Mouse (Mus musculus): Measurements from ENCODE around the gene Blm.
A peak's percentile ranks its signal among the peaks of the same experiment; 100 is the strongest.

Blm gene

GRCm38 (mm10) chr7:80439032-80439760, 95.7 kb downstream of the Blm start:
- DNase-seq (ENCODE audit: low spot score), result no peak

- no peak for DNase-seq (ENCODE audit: low spot score)
Observed at GRCm38 (mm10) chr7:80436571-80436970, 98.3 kb downstream of the Blm start.

- peak; percentile 51 for DNase-seq (ENCODE audit: low spot score)
Observed at GRCm38 (mm10) chr7:80435594-80435993, 99.3 kb downstream of the Blm start.

GRCm38 (mm10) chr7:80429661-80430060, 105.3 kb downstream of the Blm start:
- DNase-seq (ENCODE audit: low spot score), result no peak

GRCm38 (mm10) chr7:80427730-80428129, 107.2 kb downstream of the Blm start:
- no peak for DNase-seq (ENCODE audit: low spot score)

- no peak for DNase-seq (ENCODE audit: low spot score)
Observed at GRCm38 (mm10) chr7:80426363-80426762, 108.6 kb downstream of the Blm start.

GRCm38 (mm10) chr7:80424722-80425121, 110.2 kb downstream of the Blm start:
- no peak for DNase-seq (ENCODE audit: low spot score)

GRCm38 (mm10) chr7:80422759-80423480, 112.0 kb downstream of the Blm start:
- DNase-seq (ENCODE audit: low spot score), result no peak

GRCm38 (mm10) chr7:80421576-80421975, 113.3 kb downstream of the Blm start:
- DNase-seq (ENCODE audit: low spot score), result no peak

GRCm38 (mm10) chr7:80420586-80420985, 114.3 kb downstream of the Blm start:
- no peak for DNase-seq (ENCODE audit: low spot score)

GRCm38 (mm10) chr7:80419278-80419677, 115.6 kb downstream of the Blm start:
- DNase-seq (ENCODE audit: low spot score), result no peak

GRCm38 (mm10) chr7:80418036-80418435, 116.9 kb downstream of the Blm start:
- no peak for DNase-seq (ENCODE audit: low spot score)

GRCm38 (mm10) chr7:80417601-80418000, 117.3 kb downstream of the Blm start:
- no peak for DNase-seq (ENCODE audit: low spot score)

- no peak for DNase-seq (ENCODE audit: low spot score)
Observed at GRCm38 (mm10) chr7:80416969-80417368, 118.0 kb downstream of the Blm start.

- DNase-seq (ENCODE audit: low spot score), result no peak
Observed at GRCm38 (mm10) chr7:80414303-80414855, 120.5 kb downstream of the Blm start.

GRCm38 (mm10) chr7:80413512-80414302, 121.2 kb downstream of the Blm start:
- DNase-seq (ENCODE audit: low spot score), result no peak

GRCm38 (mm10) chr7:80412781-80413180, 122.1 kb downstream of the Blm start:
- DNase-seq (ENCODE audit: low spot score), result no peak

- DNase-seq (ENCODE audit: low spot score), result no peak
Observed at GRCm38 (mm10) chr7:80412279-80412678, 122.6 kb downstream of the Blm start.

- no peak for DNase-seq (ENCODE audit: low spot score)
Observed at GRCm38 (mm10) chr7:80410380-80410779, 124.5 kb downstream of the Blm start.

- no peak for DNase-seq (ENCODE audit: low spot score)
Observed at GRCm38 (mm10) chr7:80407712-80408111, 127.2 kb downstream of the Blm start.

GRCm38 (mm10) chr7:80406186-80406585, 128.7 kb downstream of the Blm start:
- DNase-seq (ENCODE audit: low spot score), result no peak

- no peak for DNase-seq (ENCODE audit: low spot score)
Observed at GRCm38 (mm10) chr7:80405188-80405695, 129.7 kb downstream of the Blm start, which contains the start of gene Furin. Gene Furin, minus strand, starts transcription at chr7:80405436.

Measured in yolk sac, embryonic 10.5 days (tissue).